Mouse (Mus musculus): ENCODE results near the gene Aldh1a1. TPM values are rescaled to one million over a fixed set of nuclear protein-coding genes. Genes with fewer than 3 reads are reported as not detected.
"Not testable (repeated sequence)": the region's sequence is repeated elsewhere in the genome, so short reads cannot be mapped to it uniquely, and the experiment has no call there.

Gene Aldh1a1
- polyA plus RNA-seq, 1 experiment from 2014 or later: 37.7 TPM

- H3K9me3 ChIP-seq (replicated peaks; ENCODE audit: control insufficient read depth, low read length): no peaks in the 10 kb centered on the region
- H3K4me2 ChIP-seq (ENCODE audit: low read depth, low read length): no peak overlapping the region
- no peak for ATAC-seq (ENCODE audit: insufficient read depth, low FRiP score)
- H3K27me3 ChIP-seq (ENCODE audit: control insufficient read depth, insufficient read depth, low read length): no peaks in the 10 kb centered on the region
- H3K9ac ChIP-seq (ENCODE audit: low read length): no peak overlapping the region
- no peak overlapping the region for H3K27ac ChIP-seq (ENCODE audit: low read length)
- no peaks in the 10 kb centered on the region for H3K4me1 ChIP-seq (ENCODE audit: control insufficient read depth, insufficient read depth, low read length)
- no peak overlapping the region for H3K4me3 ChIP-seq (replicated peaks; ENCODE audit: low read length)
- WGBS: 61% methylated on average over 3 of the region's 3 CpGs
- no peaks in the 10 kb centered on the region for H3K36me3 ChIP-seq (ENCODE audit: control insufficient read depth, insufficient read depth, low read length)
Measured at GRCm38 (mm10) chr19:20614252-20614930, 121.9 kb downstream of the Aldh1a1 start.

- Histone ChIP-seq H3K36me3 (ENCODE audit: control insufficient read depth, insufficient read depth, low read length) (no peaks in the 10 kb centered on the region), H3K27me3 (ENCODE audit: control insufficient read depth, insufficient read depth, low read length) (no peaks in the 10 kb centered on the region), H3K27ac (ENCODE audit: low read length) (no peak overlapping the region), H3K9ac (ENCODE audit: low read length) (no peak overlapping the region), H3K4me2 (ENCODE audit: low read depth, low read length) (no peak overlapping the region), H3K4me3 (replicated peaks; ENCODE audit: low read length) (no peak overlapping the region), H3K4me1 (ENCODE audit: control insufficient read depth, insufficient read depth, low read length) (no peaks in the 10 kb centered on the region), H3K9me3 (replicated peaks; ENCODE audit: control insufficient read depth, low read length) (no peaks in the 10 kb centered on the region)
- ATAC-seq (ENCODE audit: insufficient read depth, low FRiP score): no peak
- 68% methylated on average over 2 of the region's 2 CpGs for WGBS
Measured at GRCm38 (mm10) chr19:20622434-20622833, 129.9 kb downstream of the Aldh1a1 start.

- Histone ChIP-seq H3K4me1 (ENCODE audit: control insufficient read depth, insufficient read depth, low read length) (no peaks in the 10 kb centered on the region), H3K4me3 (replicated peaks; ENCODE audit: low read length) (no peak overlapping the region), H3K9me3 (replicated peaks; ENCODE audit: control insufficient read depth, low read length) (no peaks in the 10 kb centered on the region), H3K36me3 (ENCODE audit: control insufficient read depth, insufficient read depth, low read length) (no peaks in the 10 kb centered on the region), H3K27me3 (ENCODE audit: control insufficient read depth, insufficient read depth, low read length) (no peaks in the 10 kb centered on the region), H3K27ac (ENCODE audit: low read length) (no peak overlapping the region), H3K9ac (ENCODE audit: low read length) (no peak overlapping the region), H3K4me2 (ENCODE audit: low read depth, low read length) (no peak overlapping the region)
- ATAC-seq (ENCODE audit: insufficient read depth, low FRiP score): no peak
- whole genome bisulfite sequencing: 75% methylated on average over 10 of the region's 10 CpGs
Measured at GRCm38 (mm10) chr19:20623416-20623815, 130.9 kb downstream of the Aldh1a1 start.

- Histone ChIP-seq H3K9ac (ENCODE audit: low read length) (no peak overlapping the region), H3K27me3 (ENCODE audit: control insufficient read depth, insufficient read depth, low read length) (no peaks in the 10 kb centered on the region), H3K4me3 (replicated peaks; ENCODE audit: low read length) (no peak overlapping the region), H3K27ac (ENCODE audit: low read length) (no peak overlapping the region), H3K4me1 (ENCODE audit: control insufficient read depth, insufficient read depth, low read length) (no peaks in the 10 kb centered on the region), H3K9me3 (replicated peaks; ENCODE audit: control insufficient read depth, low read length) (no peaks in the 10 kb centered on the region), H3K4me2 (ENCODE audit: low read depth, low read length) (no peak overlapping the region), H3K36me3 (ENCODE audit: control insufficient read depth, insufficient read depth, low read length) (no peaks in the 10 kb centered on the region)
- 59% methylated on average over 1 of the region's 1 CpGs for WGBS
- ATAC-seq (ENCODE audit: insufficient read depth, low FRiP score): no peak
Measured at GRCm38 (mm10) chr19:20631020-20631419, 138.5 kb downstream of the Aldh1a1 start.

GRCm38 (mm10) chr19:20633876-20634691 is 141.6 kb downstream of the Aldh1a1 start:
- no peak overlapping the region for H3K27ac ChIP-seq (ENCODE audit: low read length)
- no peak overlapping the region for H3K9ac ChIP-seq (ENCODE audit: low read length)
- no peak overlapping the region for H3K4me3 ChIP-seq (replicated peaks; ENCODE audit: low read length)
- no peaks in the 10 kb centered on the region for H3K27me3 ChIP-seq (ENCODE audit: control insufficient read depth, insufficient read depth, low read length)
- H3K4me2 ChIP-seq (ENCODE audit: low read depth, low read length): no peak overlapping the region
- H3K36me3 ChIP-seq (ENCODE audit: control insufficient read depth, insufficient read depth, low read length): no peaks in the 10 kb centered on the region
- no peak for ATAC-seq (ENCODE audit: insufficient read depth, low FRiP score)
- no peaks in the 10 kb centered on the region for H3K9me3 ChIP-seq (replicated peaks; ENCODE audit: control insufficient read depth, low read length)
- WGBS: 70% methylated on average over 12 of the region's 12 CpGs
- H3K4me1 ChIP-seq (ENCODE audit: control insufficient read depth, insufficient read depth, low read length): no peaks in the 10 kb centered on the region

GRCm38 (mm10) chr19:20644346-20644745 is 151.8 kb downstream of the Aldh1a1 start:
- no peak overlapping the region for H3K4me3 ChIP-seq (replicated peaks; ENCODE audit: low read length)
- no peaks in the 10 kb centered on the region for H3K36me3 ChIP-seq (ENCODE audit: control insufficient read depth, insufficient read depth, low read length)
- no peaks in the 10 kb centered on the region for H3K27me3 ChIP-seq (ENCODE audit: control insufficient read depth, insufficient read depth, low read length)
- H3K4me2 ChIP-seq (ENCODE audit: low read depth, low read length): no peak overlapping the region
- no peak overlapping the region for H3K27ac ChIP-seq (ENCODE audit: low read length)
- H3K4me1 ChIP-seq (ENCODE audit: control insufficient read depth, insufficient read depth, low read length): no peaks in the 10 kb centered on the region
- 70% methylated on average over 3 of the region's 3 CpGs for WGBS
- H3K9me3 ChIP-seq (replicated peaks; ENCODE audit: control insufficient read depth, low read length): no peaks in the 10 kb centered on the region
- H3K9ac ChIP-seq (ENCODE audit: low read length): no peak overlapping the region
- ATAC-seq (ENCODE audit: insufficient read depth, low FRiP score): no peak

- H3K27me3 ChIP-seq (ENCODE audit: control insufficient read depth, insufficient read depth, low read length); H3K4me1 ChIP-seq (ENCODE audit: control insufficient read depth, insufficient read depth, low read length); H3K9ac ChIP-seq (ENCODE audit: low read length); H3K4me3 ChIP-seq (replicated peaks; ENCODE audit: low read length); H3K27ac ChIP-seq (ENCODE audit: low read length); H3K9me3 ChIP-seq (replicated peaks; ENCODE audit: control insufficient read depth, low read length); H3K4me2 ChIP-seq (ENCODE audit: low read depth, low read length); ATAC-seq (ENCODE audit: insufficient read depth, low FRiP score); H3K36me3 ChIP-seq (ENCODE audit: control insufficient read depth, insufficient read depth, low read length): not testable (repeated sequence)
Measured at GRCm38 (mm10) chr19:20647496-20647895, 155.0 kb downstream of the Aldh1a1 start.

- no peaks in the 10 kb centered on the region for H3K27me3 ChIP-seq (ENCODE audit: control insufficient read depth, insufficient read depth, low read length)
- no peak overlapping the region for H3K9ac ChIP-seq (ENCODE audit: low read length)
- H3K27ac ChIP-seq (ENCODE audit: low read length): no peak overlapping the region
- no peak overlapping the region for H3K4me3 ChIP-seq (replicated peaks; ENCODE audit: low read length)
- ATAC-seq (ENCODE audit: insufficient read depth, low FRiP score): no peak
- WGBS: 16% methylated on average over 2 of the region's 2 CpGs
- H3K4me2 ChIP-seq (ENCODE audit: low read depth, low read length): no peak overlapping the region
- no peaks in the 10 kb centered on the region for H3K36me3 ChIP-seq (ENCODE audit: control insufficient read depth, insufficient read depth, low read length)
- 0 out of 2 replicates have a peak, but pooled peaks cover 3% of the 10 kb centered on the region for H3K4me1 ChIP-seq (ENCODE audit: control insufficient read depth, insufficient read depth, low read length)
- no peaks in the 10 kb centered on the region for H3K9me3 ChIP-seq (replicated peaks; ENCODE audit: control insufficient read depth, low read length)
Measured at GRCm38 (mm10) chr19:20650008-20650407, 157.5 kb downstream of the Aldh1a1 start.

- Histone ChIP-seq H3K36me3 (ENCODE audit: control insufficient read depth, insufficient read depth, low read length) (no peaks in the 10 kb centered on the region), H3K9me3 (replicated peaks; ENCODE audit: control insufficient read depth, low read length) (no peaks in the 10 kb centered on the region), H3K9ac (ENCODE audit: low read length) (no peak overlapping the region), H3K4me3 (replicated peaks; ENCODE audit: low read length) (no peak overlapping the region), H3K4me1 (ENCODE audit: control insufficient read depth, insufficient read depth, low read length) (0 out of 2 replicates have a peak, but pooled peaks cover 3% of the 10 kb centered on the region), H3K4me2 (ENCODE audit: low read depth, low read length) (no peak overlapping the region), H3K27me3 (ENCODE audit: control insufficient read depth, insufficient read depth, low read length) (no peaks in the 10 kb centered on the region), H3K27ac (ENCODE audit: low read length) (peak overlapping the region; percentile 84)
- WGBS: 75% methylated on average over 1 of the region's 1 CpGs
- ATAC-seq (ENCODE audit: insufficient read depth, low FRiP score): peak; percentile 79
Measured at GRCm38 (mm10) chr19:20653082-20653676, 160.7 kb downstream of the Aldh1a1 start.
